Mouse (Mus musculus): ENCODE measurements around the gene Elobl. TPM values are rescaled to one million over a fixed set of nuclear protein-coding genes. Genes with fewer than 3 reads are reported as not detected.
"Not testable (repeated sequence)": the region's sequence is repeated elsewhere in the genome, so short reads cannot be mapped to it uniquely, and the experiment has no call there.

The Elobl gene
- total RNA-seq (2017) = not detected in 2 replicates

- no peak for ATAC-seq (ENCODE audit: extremely low read depth, insufficient number of reproducible peaks, low FRiP score, poor library complexity, severe bottlenecking)
Measured at GRCm38 (mm10) chr11:88966881-88967361, at the start of gene Elobl. TSS of gene Elobl (minus strand) at chr11:88966931.

GRCm38 (mm10) chr11:89012241-89012640, 45.5 kb upstream of the Elobl start:
- ATAC-seq (ENCODE audit: extremely low read depth, insufficient number of reproducible peaks, low FRiP score, poor library complexity, severe bottlenecking) = no peak

GRCm38 (mm10) chr11:89009496-89009895, 42.8 kb upstream of the Elobl start:
- ATAC-seq (ENCODE audit: extremely low read depth, insufficient number of reproducible peaks, low FRiP score, poor library complexity, severe bottlenecking) = no peak

- no peak for ATAC-seq (ENCODE audit: extremely low read depth, insufficient number of reproducible peaks, low FRiP score, poor library complexity, severe bottlenecking)
Measured at GRCm38 (mm10) chr11:89009066-89009465, 42.3 kb upstream of the Elobl start.

GRCm38 (mm10) chr11:89007582-89007981, 40.9 kb upstream of the Elobl start:
- no peak for ATAC-seq (ENCODE audit: extremely low read depth, insufficient number of reproducible peaks, low FRiP score, poor library complexity, severe bottlenecking)

- ATAC-seq (ENCODE audit: extremely low read depth, insufficient number of reproducible peaks, low FRiP score, poor library complexity, severe bottlenecking) = peak; percentile 58
Measured at GRCm38 (mm10) chr11:89006404-89006803, 39.7 kb upstream of the Elobl start.

GRCm38 (mm10) chr11:89005473-89005872, 38.7 kb upstream of the Elobl start:
- no peak for ATAC-seq (ENCODE audit: extremely low read depth, insufficient number of reproducible peaks, low FRiP score, poor library complexity, severe bottlenecking)

- ATAC-seq (ENCODE audit: extremely low read depth, insufficient number of reproducible peaks, low FRiP score, poor library complexity, severe bottlenecking) = no peak
Measured at GRCm38 (mm10) chr11:89003726-89004125, 37.0 kb upstream of the Elobl start.

- ATAC-seq (ENCODE audit: extremely low read depth, insufficient number of reproducible peaks, low FRiP score, poor library complexity, severe bottlenecking) = no peak
Measured at GRCm38 (mm10) chr11:89003078-89003477, 36.3 kb upstream of the Elobl start.

GRCm38 (mm10) chr11:89002621-89003020, 35.9 kb upstream of the Elobl start:
- no peak for ATAC-seq (ENCODE audit: extremely low read depth, insufficient number of reproducible peaks, low FRiP score, poor library complexity, severe bottlenecking)

- no peak for ATAC-seq (ENCODE audit: extremely low read depth, insufficient number of reproducible peaks, low FRiP score, poor library complexity, severe bottlenecking)
Measured at GRCm38 (mm10) chr11:89002068-89002467, 35.3 kb upstream of the Elobl start.

GRCm38 (mm10) chr11:89001569-89001968, 34.8 kb upstream of the Elobl start:
- ATAC-seq (ENCODE audit: extremely low read depth, insufficient number of reproducible peaks, low FRiP score, poor library complexity, severe bottlenecking) = no peak

GRCm38 (mm10) chr11:89000527-89000819, 33.7 kb upstream of the Elobl start:
- ATAC-seq (ENCODE audit: extremely low read depth, insufficient number of reproducible peaks, low FRiP score, poor library complexity, severe bottlenecking) = no peak

GRCm38 (mm10) chr11:88999723-89000526, 33.2 kb upstream of the Elobl start:
- no peak for ATAC-seq (ENCODE audit: extremely low read depth, insufficient number of reproducible peaks, low FRiP score, poor library complexity, severe bottlenecking)

GRCm38 (mm10) chr11:88998974-88999722, 32.4 kb upstream of the Elobl start, which contains the start of gene Trim25:
TSS of gene Trim25 (plus strand) at chr11:88999376.
- ATAC-seq (ENCODE audit: extremely low read depth, insufficient number of reproducible peaks, low FRiP score, poor library complexity, severe bottlenecking) = peak; percentile 91

- ATAC-seq (ENCODE audit: extremely low read depth, insufficient number of reproducible peaks, low FRiP score, poor library complexity, severe bottlenecking) = no peak
Measured at GRCm38 (mm10) chr11:88998406-88998805, 31.7 kb upstream of the Elobl start.

- not testable (repeated sequence) for ATAC-seq (ENCODE audit: extremely low read depth, insufficient number of reproducible peaks, low FRiP score, poor library complexity, severe bottlenecking)
Measured at GRCm38 (mm10) chr11:88997343-88997742, 30.6 kb upstream of the Elobl start.

GRCm38 (mm10) chr11:88996427-88996826, 29.7 kb upstream of the Elobl start:
- no peak for ATAC-seq (ENCODE audit: extremely low read depth, insufficient number of reproducible peaks, low FRiP score, poor library complexity, severe bottlenecking)

- ATAC-seq (ENCODE audit: extremely low read depth, insufficient number of reproducible peaks, low FRiP score, poor library complexity, severe bottlenecking) = no peak
Measured at GRCm38 (mm10) chr11:88995616-88996015, 28.9 kb upstream of the Elobl start.

GRCm38 (mm10) chr11:88994492-88994891, 27.8 kb upstream of the Elobl start:
- no peak for ATAC-seq (ENCODE audit: extremely low read depth, insufficient number of reproducible peaks, low FRiP score, poor library complexity, severe bottlenecking)

All from neutrophil, adult 5-6 weeks (primary cell).